8 mouse cellular contexts compared by ENCODE assay signal in genomic region chr6:72345633-72346032, GRCm38 (mm10). TPM values are rescaled to one million over a fixed set of nuclear protein-coding genes. Genes with fewer than 3 reads are reported as not detected.
A peak's percentile ranks its signal among the peaks of the same experiment; 100 is the strongest.
DNase-seq lines count a peak whose midpoint lies in the region; ATAC-seq and TF ChIP-seq lines count a peak whose summit lies in the region.

No protein-coding gene starts in this region.

- DNase-seq in lung, adult 2 months = no peak
- DNase-seq in forebrain, embryonic 10.5 days (ENCODE audit: extremely low spot score, low spot score) = no peak
- no peak for DNase-seq in cerebellum, postnatal 25 days
- no peak for DNase-seq in frontal cortex, postnatal 25 days (ENCODE audit: low spot score in 2 of 2)
- no peak for DNase-seq in urinary bladder, postnatal 25 days (ENCODE audit: low spot score)

- H3K9me3 ChIP-seq in lung, embryonic 16.5 days (ENCODE audit: control insufficient read depth, low read length) = no peaks in the 10 kb centered on the region
- H3K9me3 ChIP-seq in forebrain, embryonic 10.5 days = no peaks in the 10 kb centered on the region
- no peaks in the 10 kb centered on the region for H3K9me3 ChIP-seq in limb, embryonic 12.5 days
- H3K9me3 ChIP-seq in stomach, embryonic 14.5 days (ENCODE audit: control insufficient read depth, low read depth, low read length) = no peaks in the 10 kb centered on the region

- peak overlapping the region; percentile 59 for H3K4me3 ChIP-seq in lung, embryonic 16.5 days (ENCODE audit: low read length)
- H3K4me3 ChIP-seq in lung, adult 2 months (replicated peaks; ENCODE audit: extremely low read depth, low read depth, low read length) = no peak overlapping the region
- peak overlapping the region; percentile 97 for H3K4me3 ChIP-seq in forebrain, embryonic 10.5 days
- H3K4me3 ChIP-seq in limb, embryonic 12.5 days (replicated peaks) = peak overlapping the region; percentile 86; the same call in 1 of the 2 replicates
- peak overlapping the region; percentile 82 for H3K4me3 ChIP-seq in stomach, embryonic 14.5 days (ENCODE audit: low read depth, low read length)

- WGBS in lung, embryonic 16.5 days = 45% methylated on average over 6 of the region's 6 CpGs
- 30% methylated on average over 6 of the region's 6 CpGs for WGBS in lung, adult 2 months
- WGBS in forebrain, embryonic 10.5 days = 61% methylated on average over 6 of the region's 6 CpGs
- 51% methylated on average over 6 of the region's 6 CpGs for WGBS in limb, embryonic 12.5 days
- 51% methylated on average over 6 of the region's 6 CpGs for WGBS in stomach, embryonic 14.5 days

- H3K4me2 ChIP-seq in lung, embryonic 16.5 days (ENCODE audit: low read depth, low read length) = peak overlapping the region; percentile 86
- peak overlapping the region; percentile 90 for H3K4me2 ChIP-seq in limb, embryonic 12.5 days
- H3K4me2 ChIP-seq in stomach, embryonic 14.5 days (replicated peaks; ENCODE audit: low read depth, low read length) = peak overlapping the region; percentile 91

- TF ChIP-seq POLR2A in lung, adult 2 months (IDR thresholded peaks at IDR 0.05; ENCODE audit: borderline replicate concordance, extremely low read depth, low read depth, low read length) = no peak

- H3K36me3 ChIP-seq in lung, embryonic 16.5 days (ENCODE audit: control insufficient read depth, insufficient read depth, low read length) = peaks cover 6% of the 10 kb centered on the region; the same call in 1 of the 2 replicates
- peaks cover 44% of the 10 kb centered on the region for H3K36me3 ChIP-seq in forebrain, embryonic 10.5 days (replicated peaks)
- H3K36me3 ChIP-seq in limb, embryonic 12.5 days = peaks cover 27% of the 10 kb centered on the region
- peaks cover 23% of the 10 kb centered on the region for H3K36me3 ChIP-seq in stomach, embryonic 14.5 days (ENCODE audit: control insufficient read depth, insufficient read depth, low read length)

- no peak overlapping the region for H3K27ac ChIP-seq in lung, embryonic 16.5 days (ENCODE audit: low read length)
- peak overlapping the region; percentile 93 for H3K27ac ChIP-seq in forebrain, embryonic 10.5 days
- H3K27ac ChIP-seq in limb, embryonic 12.5 days = no peak overlapping the region
- H3K27ac ChIP-seq in stomach, embryonic 14.5 days (ENCODE audit: low read length) = no peak overlapping the region

- no peak for TF ChIP-seq CTCF in lung, adult 2 months (IDR thresholded peaks at IDR 0.05; ENCODE audit: insufficient read depth, low read length)

- H3K27me3 ChIP-seq in lung, embryonic 16.5 days (ENCODE audit: control insufficient read depth, insufficient read depth, low read depth, low read length) = no peaks in the 10 kb centered on the region
- H3K27me3 ChIP-seq in forebrain, embryonic 10.5 days (ENCODE audit: poor library complexity, severe bottlenecking) = no peaks in the 10 kb centered on the region
- H3K27me3 ChIP-seq in limb, embryonic 12.5 days = no peaks in the 10 kb centered on the region
- no peaks in the 10 kb centered on the region for H3K27me3 ChIP-seq in stomach, embryonic 14.5 days (ENCODE audit: control insufficient read depth, insufficient read depth, low read length)

- H3K9ac ChIP-seq in lung, embryonic 16.5 days (ENCODE audit: low read length) = peak overlapping the region; percentile 67
- H3K9ac ChIP-seq in limb, embryonic 12.5 days (replicated peaks) = no peak overlapping the region
- no peak overlapping the region for H3K9ac ChIP-seq in stomach, embryonic 14.5 days (replicated peaks; ENCODE audit: low read depth, low read length)

- ATAC-seq in lung, embryonic 16.5 days (ENCODE audit: low read depth) = no peak
- no peak for ATAC-seq in limb, embryonic 12.5 days (ENCODE audit: insufficient number of reproducible peaks, insufficient read depth, low FRiP score, low TSS enrichment, low read depth)
- ATAC-seq in stomach, embryonic 14.5 days (ENCODE audit: insufficient number of reproducible peaks, insufficient read depth, low FRiP score, low read depth) = no peak

- H3K4me1 ChIP-seq in lung, embryonic 16.5 days (replicated peaks; ENCODE audit: control insufficient read depth, insufficient read depth, low read length) = peaks cover 26% of the 10 kb centered on the region
- H3K4me1 ChIP-seq in lung, adult 2 months (ENCODE audit: control insufficient read depth, insufficient read depth, low read length) = peaks cover 14% of the 10 kb centered on the region
- peaks cover 51% of the 10 kb centered on the region for H3K4me1 ChIP-seq in forebrain, embryonic 10.5 days
- H3K4me1 ChIP-seq in limb, embryonic 12.5 days (replicated peaks) = peaks cover 23% of the 10 kb centered on the region
- H3K4me1 ChIP-seq in stomach, embryonic 14.5 days (ENCODE audit: control insufficient read depth, insufficient read depth, low read length) = peaks cover 13% of the 10 kb centered on the region; the same call in 1 of the 2 replicates

RNA-seq across cellular contexts. Expression of gene Usp39, which starts 0.6 kb away (rescaled TPM):
- 36.7 and 39.2 TPM in 2 replicates for polyA plus RNA-seq in lung, embryonic 16.5 days (2015; fragmentation: Nextera tagmentation; extraction: Ambion mirVana)
- polyA plus RNA-seq in lung, adult 2 months (2012; rRNA removed) = 20.0 and 21.8 TPM in 2 replicates
- polyA plus RNA-seq in forebrain, embryonic 10.5 days (2016; fragmentation: Nextera tagmentation; extraction: Ambion mirVana) = 90.1 and 91.5 TPM in 2 replicates
- polyA plus RNA-seq in limb, embryonic 12.5 days (2016; fragmentation: Nextera tagmentation; extraction: Ambion mirVana) = 62.7 and 71.3 TPM in 2 replicates
- polyA plus RNA-seq in stomach, embryonic 14.5 days (2014; fragmentation: Nextera tagmentation; extraction: Ambion mirVana) = 52.3 and 52.5 TPM in 2 replicates

RNA-seq across cellular contexts. Expression of gene 0610030E20Rik, which starts 1.5 kb away (rescaled TPM):
- polyA plus RNA-seq in lung, embryonic 16.5 days (2015; fragmentation: Nextera tagmentation; extraction: Ambion mirVana) = 31.6 and 33.2 TPM in 2 replicates
- polyA plus RNA-seq in lung, adult 2 months (2012; rRNA removed) = 19.3 and 21.3 TPM in 2 replicates
- 28.7 and 29.8 TPM in 2 replicates for polyA plus RNA-seq in forebrain, embryonic 10.5 days (2016; fragmentation: Nextera tagmentation; extraction: Ambion mirVana)
- 25.8 and 29.2 TPM in 2 replicates for polyA plus RNA-seq in limb, embryonic 12.5 days (2016; fragmentation: Nextera tagmentation; extraction: Ambion mirVana)
- polyA plus RNA-seq in stomach, embryonic 14.5 days (2014; fragmentation: Nextera tagmentation; extraction: Ambion mirVana) = 33.9 and 34.3 TPM in 2 replicates

RNA-seq across cellular contexts. Expression of gene Tmem150a, which starts 9.6 kb away (rescaled TPM):
- polyA plus RNA-seq in lung, embryonic 16.5 days (2015; fragmentation: Nextera tagmentation; extraction: Ambion mirVana) = 15.8 and 16.8 TPM in 2 replicates
- polyA plus RNA-seq in lung, adult 2 months (2012; rRNA removed) = 60.7 and 71.8 TPM in 2 replicates
- polyA plus RNA-seq in forebrain, embryonic 10.5 days (2016; fragmentation: Nextera tagmentation; extraction: Ambion mirVana) = 5.6 and 5.8 TPM in 2 replicates
- polyA plus RNA-seq in limb, embryonic 12.5 days (2016; fragmentation: Nextera tagmentation; extraction: Ambion mirVana) = 8.8 and 9.8 TPM in 2 replicates
- polyA plus RNA-seq in stomach, embryonic 14.5 days (2014; fragmentation: Nextera tagmentation; extraction: Ambion mirVana) = 13.8 and 15.3 TPM in 2 replicates

RNA-seq across cellular contexts. Expression of gene Rnf181, which starts 21.1 kb away (rescaled TPM):
- polyA plus RNA-seq in lung, embryonic 16.5 days (2015; fragmentation: Nextera tagmentation; extraction: Ambion mirVana) = 149 and 152 TPM in 2 replicates
- polyA plus RNA-seq in lung, adult 2 months (2012; rRNA removed) = 96.8 and 123 TPM in 2 replicates
- 108 and 111 TPM in 2 replicates for polyA plus RNA-seq in forebrain, embryonic 10.5 days (2016; fragmentation: Nextera tagmentation; extraction: Ambion mirVana)
- polyA plus RNA-seq in limb, embryonic 12.5 days (2016; fragmentation: Nextera tagmentation; extraction: Ambion mirVana) = 89.1 and 93.4 TPM in 2 replicates
- 106 and 109 TPM in 2 replicates for polyA plus RNA-seq in stomach, embryonic 14.5 days (2014; fragmentation: Nextera tagmentation; extraction: Ambion mirVana)

RNA-seq across cellular contexts. Expression of gene Vamp5, which starts 34.6 kb away (rescaled TPM):
- polyA plus RNA-seq in lung, embryonic 16.5 days (2015; fragmentation: Nextera tagmentation; extraction: Ambion mirVana) = 43.0 and 46.3 TPM in 2 replicates
- 74.6 and 91.7 TPM in 2 replicates for polyA plus RNA-seq in lung, adult 2 months (2012; rRNA removed)
- polyA plus RNA-seq in forebrain, embryonic 10.5 days (2016; fragmentation: Nextera tagmentation; extraction: Ambion mirVana) = 12.6 and 13.0 TPM in 2 replicates
- polyA plus RNA-seq in limb, embryonic 12.5 days (2016; fragmentation: Nextera tagmentation; extraction: Ambion mirVana) = 13.9 and 17.3 TPM in 2 replicates
- polyA plus RNA-seq in stomach, embryonic 14.5 days (2014; fragmentation: Nextera tagmentation; extraction: Ambion mirVana) = 22.6 and 26.3 TPM in 2 replicates
